Mouse (Mus musculus) MEL (cell line): ENCODE data around the gene Cdc34. TPM values are rescaled to one million over a fixed set of nuclear protein-coding genes. Genes with fewer than 3 reads are reported as not detected.

ENCODE experiments used
- DNase-seq: peaks from one replicate; pipeline ENCODE4 v3.0.0; 2011; ENCODE audit warnings: low read depth, low spot score
- H3K27ac ChIP-seq: 2 replicates; pipeline ENCODE4 v1.5.1; 2012; ENCODE audit warnings: low read depth, mild to moderate bottlenecking, control low read depth, low read length, moderate library complexity; ENCODE audit not compliant: control insufficient read depth
- H3K27me3 ChIP-seq, 2 experiments: fragments of 150-350 bp in 1 of 2; sonication (generic) in 1 of 2; 2 replicates each; pipeline ENCODE4 v1.6.1; 2012; ENCODE audit warnings: low read length in 2 of 2, mild to moderate bottlenecking in 2 of 2, improper control_type of control experiment in 1 of 2, moderate library complexity in 1 of 2; ENCODE audit not compliant: insufficient read depth in 2 of 2, control insufficient read depth in 1 of 2
- H3K36me3 ChIP-seq, 2 experiments: 2 replicates each; pipeline ENCODE4 v1.6.1; 2012 to 2014; ENCODE audit warnings: low read length in 2 of 2, improper control_type of control experiment in 1 of 2, inconsistent platforms in 1 of 2, mild to moderate bottlenecking in 1 of 2; ENCODE audit not compliant: insufficient read depth in 2 of 2, control insufficient read depth in 1 of 2
- H3K4me1 ChIP-seq, 2 experiments: fragments of 150-350 bp in 1 of 2; sonication (generic) in 1 of 2; 2 replicates each; pipeline ENCODE4 v1.6.1; 2012; ENCODE audit warnings: low read length in 2 of 2, improper control_type of control experiment in 1 of 2, mild to moderate bottlenecking in 1 of 2; ENCODE audit not compliant: insufficient read depth in 2 of 2, control insufficient read depth in 1 of 2
- H3K4me3 ChIP-seq, 2 experiments: fragments of 150-350 bp in 1 of 2; sonication (generic) in 1 of 2; 2 replicates each; pipeline ENCODE4 v1.5.1; 2012; ENCODE audit warnings: low read depth in 2 of 2, low read length in 2 of 2, mild to moderate bottlenecking in 2 of 2, moderate library complexity in 2 of 2, control low read depth in 1 of 2, improper control_type of control experiment in 1 of 2; ENCODE audit not compliant: control insufficient read depth in 1 of 2, insufficient read depth in 1 of 2
- H3K79me2 ChIP-seq: 2 replicates; pipeline ENCODE4 v1.6.1; 2012; ENCODE audit warnings: mild to moderate bottlenecking, low read length, moderate library complexity; ENCODE audit not compliant: control insufficient read depth, poor library complexity, insufficient read depth
- H3K9ac ChIP-seq: 2 replicates; pipeline ENCODE4 v1.6.1; 2012; ENCODE audit warnings: low read depth, mild to moderate bottlenecking, control low read depth, low read length, moderate library complexity; ENCODE audit not compliant: control insufficient read depth, poor library complexity, severe bottlenecking
- H3K9me3 ChIP-seq: fragments of 150-350 bp; sonication (generic); replicated peaks from 2 replicates; pipeline ENCODE4 v1.6.1; 2012; ENCODE audit warnings: mild to moderate bottlenecking, low read length, improper control_type of control experiment, moderate library complexity; ENCODE audit not compliant: insufficient read depth
- CHD1 ChIP-seq: IDR thresholded peaks from 2 replicates; pipeline ENCODE4 v1.6.1; 2012; ENCODE audit warnings: low read depth, mild to moderate bottlenecking, inconsistent platforms, low read length, improper control_type of control experiment
- CTCF ChIP-seq, 3 experiments: IDR thresholded peaks in 2 of 3; conservative IDR thresholded peaks in 1 of 3; 2 replicates each; pipeline ENCODE4 v1.5.1; 2011 to 2012; ENCODE audit warnings: low read length in 3 of 3, low read depth in 2 of 3, mild to moderate bottlenecking in 2 of 3, improper control_type of control experiment in 1 of 3, inconsistent platforms in 1 of 3, mixed read lengths in 1 of 3, moderate library complexity in 1 of 3; ENCODE audit not compliant: control insufficient read depth in 1 of 3, insufficient read depth in 1 of 3, poor library complexity in 1 of 3, severe bottlenecking in 1 of 3
- ELF1 ChIP-seq: IDR thresholded peaks from 2 replicates; pipeline ENCODE4 v1.6.1; 2014; ENCODE audit warnings: low read depth, mild to moderate bottlenecking, inconsistent platforms, low read length, improper control_type of control experiment, moderate library complexity
- EP300 ChIP-seq, 2 experiments: IDR thresholded peaks; 2 replicates each; pipeline ENCODE4 v1.6.1; 2011; ENCODE audit warnings: improper control_type of control experiment in 2 of 2, low read length in 2 of 2, low read depth in 1 of 2, mild to moderate bottlenecking in 1 of 2
- ETS1 ChIP-seq: IDR thresholded peaks from 2 replicates; pipeline ENCODE4 v1.6.1; 2012; ENCODE audit warnings: low read depth, mild to moderate bottlenecking, inconsistent platforms, low read length, improper control_type of control experiment, moderate library complexity
- GABPA ChIP-seq: IDR thresholded peaks from 2 replicates; pipeline ENCODE4 v1.6.1; 2012; ENCODE audit warnings: low read depth, mild to moderate bottlenecking, inconsistent platforms, low read length, improper control_type of control experiment, moderate library complexity
- HCFC1 ChIP-seq: IDR thresholded peaks from 2 replicates; pipeline ENCODE4 v1.6.1; 2012; ENCODE audit warnings: low read depth, mild to moderate bottlenecking, inconsistent platforms, low read length, improper control_type of control experiment, moderate library complexity
- MAX ChIP-seq: IDR thresholded peaks from 2 replicates; pipeline ENCODE4 v1.6.1; 2011; ENCODE audit warnings: low read length, improper control_type of control experiment
- MXI1 ChIP-seq: IDR thresholded peaks from 2 replicates; pipeline ENCODE4 v1.6.1; 2011; ENCODE audit warnings: mild to moderate bottlenecking, low read depth, low read length, improper control_type of control experiment
- MYB ChIP-seq: IDR thresholded peaks from 2 replicates; pipeline ENCODE4 v1.6.1; 2011; ENCODE audit warnings: mild to moderate bottlenecking, low read depth, low read length, improper control_type of control experiment
- POLR2A ChIP-seq, 2 experiments: IDR thresholded peaks; 2 replicates each; pipeline ENCODE4 v1.6.1; 2011 to 2012; ENCODE audit warnings: low read length in 2 of 2, mild to moderate bottlenecking in 2 of 2, control low read depth in 1 of 2, improper control_type of control experiment in 1 of 2, low read depth in 1 of 2, moderate library complexity in 1 of 2; ENCODE audit not compliant: control insufficient read depth in 1 of 2, insufficient read depth in 1 of 2, poor library complexity in 1 of 2
- POLR2AphosphoS2 ChIP-seq: IDR thresholded peaks from 2 replicates; pipeline ENCODE4 v1.6.1; 2011; ENCODE audit warnings: low read length, improper control_type of control experiment
- POLR2AphosphoS5 ChIP-seq: IDR thresholded peaks from 2 replicates; pipeline ENCODE4 v1.6.1; 2012; ENCODE audit warnings: low read depth, borderline replicate concordance, mild to moderate bottlenecking, inconsistent platforms, low read length, moderate library complexity, mixed read lengths
- RCOR1 ChIP-seq: IDR thresholded peaks from 2 replicates; pipeline ENCODE4 v1.6.1; 2012; ENCODE audit warnings: low read depth, mild to moderate bottlenecking, inconsistent platforms, low read length, improper control_type of control experiment
- SIN3A ChIP-seq: IDR thresholded peaks from 2 replicates; pipeline ENCODE4 v1.6.1; 2012; ENCODE audit warnings: low read length, improper control_type of control experiment, inconsistent platforms
- TBP ChIP-seq: IDR thresholded peaks from 2 replicates; pipeline ENCODE4 v1.8.0; 2011; ENCODE audit warnings: low read depth, low read length, improper control_type of control experiment
- USF2 ChIP-seq, 2 experiments: IDR thresholded peaks; 2 replicates each; pipeline ENCODE4 v1.6.1; 2011 to 2012; ENCODE audit warnings: improper control_type of control experiment in 2 of 2, low read length in 2 of 2, borderline replicate concordance in 1 of 2, inconsistent platforms in 1 of 2, low read depth in 1 of 2, mild to moderate bottlenecking in 1 of 2; ENCODE audit not compliant: insufficient read depth in 1 of 2
- polyA plus RNA-seq, 2 experiments: library from polyadenylated mRNA; stranded (reverse) in 1 of 2; unstranded in 1 of 2; fragments of >175 nt in 1 of 2; fragments of >200 nt in 1 of 2; gene quantifications; 2 replicates each; pipeline versions ENCODE4 v1.2.1 to v1.2.4; 2012; ENCODE audit warnings: low replicate concordance in 2 of 2, low read depth in 1 of 2; ENCODE audit not compliant: insufficient read length in 2 of 2, insufficient read depth in 1 of 2, missing spikeins in 1 of 2
- total RNA-seq: library from RNA; depleted of rRNA; stranded (reverse); fragments of 300-350 nt; gene quantifications from 2 replicates; pipeline ENCODE4 v1.2.3, GENCODE M21; 2012

The Cdc34 gene
- total and polyA plus RNA-seq, 3 experiments: 318 to 422 (median 417) TPM

DNA sequence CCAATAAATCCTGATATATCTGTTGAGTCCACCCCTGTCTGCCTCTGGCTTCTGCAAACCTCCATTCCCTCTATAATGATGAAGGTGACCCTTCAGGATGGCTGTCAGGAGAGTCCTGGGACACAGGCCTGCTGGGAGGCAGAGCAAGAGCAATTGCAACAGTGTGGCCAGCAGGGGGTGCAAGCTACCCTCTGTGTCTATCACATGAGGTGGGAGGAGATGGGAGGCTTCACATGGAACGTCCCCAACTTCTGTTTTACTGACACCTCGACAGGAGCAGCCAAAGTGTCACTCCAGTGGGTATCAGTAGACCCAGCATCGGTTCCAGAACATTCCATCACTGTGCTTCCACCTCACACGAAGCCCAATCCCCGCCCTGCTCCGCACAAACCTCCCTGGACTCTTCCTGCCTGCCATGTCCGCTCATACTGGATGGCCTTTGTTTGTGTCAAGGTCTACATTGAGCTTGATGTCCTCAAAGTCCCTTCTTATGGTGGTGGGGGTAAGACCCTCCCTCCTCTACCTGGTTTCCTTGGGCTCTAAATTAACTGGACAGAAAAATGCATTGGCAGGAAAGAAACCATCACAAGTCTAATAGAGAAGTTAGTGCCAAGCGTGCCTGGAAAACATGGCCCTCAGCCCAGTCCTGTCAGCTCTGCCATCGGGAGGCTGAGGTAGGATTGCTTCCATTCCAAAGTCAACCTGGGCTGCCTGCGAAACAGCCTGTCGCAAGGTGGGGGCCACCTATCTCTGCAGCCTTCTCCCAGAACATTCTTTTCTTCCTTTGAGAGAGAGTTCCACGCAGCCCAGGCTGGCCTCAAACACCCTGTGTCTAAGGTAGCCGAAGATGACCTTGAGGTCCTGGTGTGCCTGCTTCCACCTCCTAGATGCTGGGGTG lies 13.5 kb downstream of the Cdc34 start (continued):
- TF ChIP-seq ETS1 (no peak), TBP (no peak), MXI1 (no peak)

- H3K27ac ChIP-seq: no peak overlapping the region
- H3K9ac ChIP-seq: no peak overlapping the region
- H3K4me1 ChIP-seq: no peaks in the 10 kb centered on the region
- H3K4me3 ChIP-seq: no peak overlapping the region
- H3K79me2 ChIP-seq: no peaks in the 10 kb centered on the region
- H3K27me3 ChIP-seq: no peaks in the 10 kb centered on the region
- H3K36me3 ChIP-seq: no peaks in the 10 kb centered on the region
- H3K9me3 ChIP-seq: no peaks in the 10 kb centered on the region
- DNase-seq: no peak
- TF ChIP-seq CTCF (IDR thresholded peaks at IDR 0.05 in 2 of 3, conservative IDR thresholded peaks at IDR 0.05 in 1 of 3; ENCODE audit: control insufficient read depth in 1 of 3, insufficient read depth in 1 of 3, low read depth in 2 of 3, low read length in 3 of 3, poor library complexity in 1 of 3, severe bottlenecking in 1 of 3) (no peak), ETS1 (no peak), EP300 (IDR thresholded peaks at IDR 0.05; ENCODE audit: low read depth in 1 of 2, low read length in 2 of 2) (no peak), POLR2AphosphoS2 (no peak), MAX (no peak)
Measured at GRCm38 (mm10) chr10:79696129-79696651, 14.2 kb downstream of the Cdc34 start.

DNA sequence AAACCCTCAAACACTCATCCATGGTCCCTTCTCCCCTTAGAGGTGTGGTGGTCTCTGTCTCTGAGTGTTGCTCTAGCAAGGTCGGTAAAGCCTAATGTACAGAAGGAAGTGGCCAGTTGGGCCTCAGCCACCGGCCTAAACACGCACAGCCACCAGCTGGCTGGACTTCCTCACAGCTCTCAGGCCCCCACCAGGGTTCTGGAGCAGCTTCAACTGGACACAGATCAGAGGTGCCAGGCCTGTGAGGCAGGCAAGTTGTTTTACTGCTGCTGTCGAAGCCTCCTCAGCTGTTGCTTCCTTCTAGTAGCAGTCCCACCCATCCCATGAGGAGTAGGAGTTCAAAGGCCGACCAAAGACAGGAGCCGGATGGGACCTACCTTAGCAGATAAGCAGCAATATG lies 15.9 kb downstream of the Cdc34 start:
- TF ChIP-seq MYB (no peak), HCFC1 (no peak), POLR2A (IDR thresholded peaks at IDR 0.05; ENCODE audit: control insufficient read depth in 1 of 2, insufficient read depth in 1 of 2, low read depth in 1 of 2, low read length in 2 of 2, poor library complexity in 1 of 2) (no peak), ELF1 (no peak), SIN3A (no peak), GABPA (no peak), USF2 (IDR thresholded peaks at IDR 0.05; ENCODE audit: borderline replicate concordance in 1 of 2, insufficient read depth in 1 of 2, low read depth in 1 of 2, low read length in 2 of 2) (no peak), ETS1 (no peak), POLR2AphosphoS5 (no peak), CHD1 (no peak), RCOR1 (no peak)
- TF ChIP-seq, all 39 proteins: peak for 0
- Histone ChIP-seq H3K27me3 (no peaks in the 10 kb centered on the region), H3K27ac (no peak overlapping the region), H3K9me3 (no peaks in the 10 kb centered on the region), H3K4me1 (no peaks in the 10 kb centered on the region), H3K79me2 (no peaks in the 10 kb centered on the region), H3K36me3 (no peaks in the 10 kb centered on the region), H3K9ac (no peak overlapping the region), H3K4me3 (no peak overlapping the region)
- DNase-seq: no peak
